Mouse (Mus musculus): ENCODE results near the gene Sart3.

Sart3 gene

DNA sequence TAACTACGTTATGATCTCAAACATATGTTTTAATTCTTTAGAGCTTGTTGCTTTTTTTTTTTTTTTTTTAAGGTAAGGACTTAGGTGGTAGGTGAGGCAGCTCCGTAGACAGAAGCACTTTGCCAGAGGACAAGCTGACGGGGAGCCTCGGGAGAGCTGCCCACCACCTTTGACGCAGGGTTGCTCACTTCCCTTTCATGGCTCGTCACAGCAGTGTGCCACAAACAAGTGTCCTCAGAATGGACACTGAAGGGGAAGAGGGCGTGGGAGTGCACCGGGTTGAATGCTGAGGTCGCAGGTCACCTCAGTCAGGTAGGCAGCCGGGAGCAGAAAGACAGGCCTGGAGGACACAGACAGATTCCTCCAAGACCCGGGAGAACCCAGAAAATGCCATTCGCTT is 46.9 kb downstream of the Sart3 start:
- no peak for DNase-seq (ENCODE audit: low read depth, low spot score)

DNA sequence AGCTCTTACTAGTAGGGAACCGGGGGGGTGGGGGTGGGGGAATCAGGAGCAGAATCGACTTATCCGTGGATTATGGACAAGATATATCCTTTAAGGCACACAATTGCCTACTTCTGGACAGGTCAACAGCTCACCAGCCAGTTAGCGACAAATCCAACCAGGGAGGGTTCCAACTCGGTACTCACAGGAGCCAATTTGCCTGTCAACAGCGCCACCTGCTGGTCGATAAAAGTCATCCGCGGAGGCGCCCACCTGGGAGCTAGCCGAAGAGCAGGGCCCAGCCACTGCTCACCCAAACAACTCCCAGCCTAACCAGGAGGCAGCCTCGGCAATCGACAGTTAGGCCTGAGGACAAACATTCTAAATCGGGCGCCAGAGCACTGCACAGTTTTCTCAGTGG is 47.9 kb downstream of the Sart3 start, which contains the start of gene 1700069L16Rik:
Gene 1700069L16Rik (minus strand): TSS at position 327 of the 400 bp plus-strand sequence.
- DNase-seq (ENCODE audit: low read depth, low spot score) = peak; percentile 88

DNA sequence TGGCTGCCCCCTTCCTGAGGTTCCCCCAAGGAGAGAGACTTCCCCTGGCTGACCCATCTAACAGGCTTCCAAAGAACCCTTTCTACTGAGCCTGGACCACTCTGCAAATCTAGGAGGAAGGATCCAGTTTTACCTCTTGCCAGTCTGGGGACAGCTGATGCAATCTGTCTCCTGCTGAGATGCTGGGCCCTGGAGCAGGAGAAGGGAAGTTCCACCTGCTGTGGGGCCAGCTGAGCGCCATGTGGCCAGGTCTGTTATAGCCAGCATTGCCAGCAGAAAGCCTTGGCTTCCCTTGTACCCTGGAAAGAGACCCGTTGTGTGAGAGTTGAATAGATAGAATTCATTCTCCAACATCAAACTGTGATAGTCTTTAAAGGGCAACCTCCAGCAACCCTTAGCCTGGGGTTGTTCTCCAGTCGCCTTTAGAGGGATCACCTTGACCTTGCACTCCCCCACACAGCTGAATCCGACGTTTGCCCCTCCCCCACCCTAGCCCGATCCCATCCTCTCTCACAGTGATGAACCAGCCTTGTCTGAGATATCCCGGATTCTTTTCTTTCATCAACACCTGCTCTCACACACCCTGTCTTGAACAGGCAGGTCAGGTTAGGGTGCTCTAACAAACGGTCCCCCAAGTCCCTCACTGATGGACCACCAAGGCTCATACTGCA is 48.6 kb downstream of the Sart3 start:
- no peak for DNase-seq (ENCODE audit: low read depth, low spot score)

DNA sequence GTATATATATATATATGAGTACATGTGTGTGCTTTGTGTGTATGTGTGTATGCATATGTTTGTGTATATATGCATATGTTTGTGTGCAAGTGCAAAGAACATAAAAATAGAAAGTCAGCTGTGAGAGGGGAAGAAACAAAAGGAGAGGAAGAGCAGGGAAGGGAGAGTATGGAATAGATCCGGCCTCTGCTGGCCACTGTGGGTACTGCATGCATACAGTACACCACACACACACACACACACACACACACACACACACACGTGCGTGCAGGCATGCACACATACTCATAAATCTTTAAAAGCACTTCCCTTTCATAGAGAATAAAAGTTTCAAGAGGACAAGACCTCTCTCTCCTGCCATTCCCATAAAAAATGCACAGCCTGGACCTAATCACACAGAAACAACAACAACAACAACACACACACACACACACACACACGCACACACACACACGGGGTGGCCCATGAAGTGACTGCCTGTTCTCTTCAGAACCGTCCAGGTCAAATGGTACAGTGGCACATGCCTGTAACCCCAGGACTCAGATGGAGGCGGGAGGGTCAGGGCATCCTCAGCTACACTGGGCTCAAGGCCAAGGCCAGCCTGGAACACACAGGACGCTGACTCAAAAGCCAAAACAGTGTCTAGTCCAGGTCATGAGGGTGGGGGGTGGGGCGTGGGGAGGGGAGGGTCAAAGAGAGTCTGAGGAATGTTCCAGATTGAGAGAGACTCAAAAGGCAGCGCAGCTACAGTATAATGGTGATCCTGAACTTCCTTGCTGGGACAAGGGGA is 49.9 kb downstream of the Sart3 start:
- DNase-seq (ENCODE audit: low read depth, low spot score) = no peak

DNA sequence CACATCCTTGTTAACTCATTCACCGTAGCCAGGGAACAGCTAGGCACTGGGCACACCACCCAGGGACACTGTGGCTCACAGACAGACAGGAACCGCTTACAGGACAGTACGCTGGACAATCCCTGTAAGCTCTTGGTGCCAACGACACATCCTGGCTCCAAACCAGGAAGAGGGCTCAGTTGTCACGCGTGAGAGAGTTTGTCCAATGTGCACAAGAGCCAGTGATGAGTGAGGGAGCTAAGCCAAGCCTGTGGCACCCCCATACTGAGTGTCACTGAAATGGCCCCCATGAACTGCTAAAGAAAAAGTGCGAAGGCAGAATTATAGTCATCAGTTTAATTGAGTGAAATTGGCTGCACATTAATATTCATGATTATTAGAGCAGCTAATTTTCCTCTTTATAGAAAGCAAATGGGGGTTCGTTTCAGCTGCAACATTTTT is 53.1 kb downstream of the Sart3 start:
- DNase-seq (ENCODE audit: low read depth, low spot score) = no peak

DNA sequence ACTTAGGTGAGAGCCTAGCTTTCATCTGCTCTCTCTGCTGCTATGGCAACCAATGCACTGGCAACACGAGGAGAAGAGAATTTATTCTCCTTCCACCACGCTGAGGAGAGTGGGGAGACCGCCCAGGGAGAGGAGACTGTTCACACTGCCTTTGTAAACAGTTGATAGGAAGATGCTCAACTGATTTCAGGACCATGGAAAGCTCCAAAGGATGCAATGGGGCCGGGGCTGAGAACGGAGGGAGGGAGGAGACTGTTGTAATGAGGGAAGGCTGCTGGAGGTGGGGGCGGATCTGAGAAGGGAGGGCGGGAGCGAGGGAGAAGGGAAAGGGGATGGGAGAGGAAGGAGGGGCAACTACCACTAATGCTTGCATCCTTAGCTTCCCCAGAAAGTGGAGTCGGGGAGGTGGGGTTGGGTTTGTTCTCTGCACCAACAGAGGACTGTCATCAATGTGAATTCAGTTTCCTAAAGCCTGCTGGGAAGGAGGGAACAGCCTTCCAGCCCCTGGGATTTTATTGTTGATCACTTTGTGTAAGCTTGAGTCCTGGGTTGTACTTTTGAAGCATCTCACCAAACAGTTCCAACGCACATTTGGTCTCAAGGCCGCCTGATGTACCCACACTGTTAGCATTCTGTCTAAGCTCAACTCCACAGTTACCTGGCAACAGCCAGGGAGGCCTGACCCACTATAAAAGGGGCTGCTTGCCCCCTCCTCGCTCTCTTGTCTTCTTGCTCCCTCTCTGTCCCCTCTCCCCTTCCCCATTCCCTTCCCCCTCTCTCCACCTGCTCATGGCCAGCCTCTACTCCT is 55.5 kb downstream of the Sart3 start:
- DNase-seq (ENCODE audit: low read depth, low spot score) = no peak

DNA sequence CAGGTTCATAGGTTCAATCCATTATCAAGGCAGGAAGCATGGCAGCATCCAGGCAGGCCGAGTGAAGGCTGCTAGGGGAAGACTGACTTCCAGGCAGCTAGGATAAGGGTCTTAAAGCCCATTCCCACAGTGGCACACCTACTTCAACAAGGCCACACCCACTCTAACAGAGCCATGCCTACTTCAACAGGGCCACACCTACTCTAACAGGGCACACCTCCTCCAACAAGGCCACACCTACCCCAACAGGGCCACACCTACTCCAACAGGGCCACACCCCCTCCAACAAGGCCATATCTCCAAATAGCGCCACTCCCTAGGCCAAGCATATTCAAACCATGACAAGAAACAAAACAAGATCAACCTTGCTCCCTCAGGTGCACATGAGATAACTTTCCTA is 59.4 kb downstream of the Sart3 start:
- no peak for DNase-seq (ENCODE audit: low read depth, low spot score)

DNA sequence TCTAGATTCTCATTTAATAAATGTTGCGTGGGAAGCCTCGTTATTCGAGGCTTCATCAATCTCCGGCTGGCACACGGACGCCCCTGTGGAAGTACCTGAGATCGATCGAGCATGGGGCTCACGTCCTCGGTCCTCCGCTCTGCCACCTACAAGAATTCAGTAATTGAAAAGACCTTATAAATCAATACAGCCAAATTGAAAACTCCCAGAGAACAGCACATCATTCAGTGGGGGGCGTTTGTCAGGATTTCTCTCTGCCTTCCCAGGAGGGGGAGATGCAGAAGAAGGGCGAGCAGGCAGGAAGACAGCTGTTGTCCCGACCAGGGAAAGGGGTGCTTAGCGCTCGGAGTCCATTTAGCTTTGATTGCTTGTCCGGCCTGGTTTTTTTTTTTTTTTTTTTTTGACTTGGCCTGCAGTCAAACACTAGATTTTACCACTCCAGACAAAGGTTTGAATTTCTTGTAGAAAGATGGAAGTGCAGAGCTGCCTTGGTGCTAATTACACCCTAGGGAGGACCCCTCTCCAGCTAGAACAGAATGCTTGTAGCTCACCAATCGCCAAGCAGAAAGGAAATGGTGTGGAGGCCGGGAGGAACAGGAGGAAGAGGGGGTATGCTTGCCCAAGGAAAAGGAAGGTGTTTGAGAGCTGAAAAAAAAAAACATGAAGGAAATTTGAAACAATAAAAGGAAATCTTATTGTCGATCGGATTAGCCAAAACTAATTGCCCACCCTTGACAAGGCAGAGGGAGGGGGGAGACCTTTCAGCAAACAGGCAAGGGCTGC is 68.3 kb downstream of the Sart3 start:
- no peak for DNase-seq (ENCODE audit: low read depth, low spot score)

DNA sequence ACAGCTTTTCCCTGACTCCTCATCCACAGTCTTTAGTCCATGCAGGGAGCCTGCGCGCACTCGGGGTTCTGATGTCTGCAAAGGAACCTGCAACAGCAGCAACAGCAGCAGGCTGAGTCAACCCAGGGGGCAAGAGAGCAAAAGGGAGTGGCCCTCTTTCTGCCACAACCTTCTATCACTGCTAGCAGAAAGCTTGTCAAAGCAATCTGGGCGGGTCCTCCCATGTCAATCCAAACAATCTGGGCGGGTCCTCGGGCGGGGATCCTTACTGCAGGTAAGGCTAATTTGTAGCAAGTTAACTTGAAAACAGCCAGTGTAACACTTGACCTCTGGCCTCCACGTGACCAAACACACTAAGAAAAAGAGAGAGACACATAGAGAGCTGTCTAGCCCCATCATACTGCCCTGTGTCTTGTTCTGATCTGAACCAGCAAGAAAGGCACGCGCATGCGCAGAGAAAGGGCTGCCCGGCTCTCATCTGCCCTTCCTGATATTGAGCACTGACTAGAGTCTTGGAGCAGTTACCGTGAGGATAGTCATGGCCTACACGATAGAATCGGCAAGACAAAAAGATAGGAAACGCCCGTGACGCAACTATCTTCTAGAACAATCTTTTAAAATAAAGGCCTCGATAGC is 71.8 kb downstream of the Sart3 start:
- no peak for DNase-seq (ENCODE audit: low read depth, low spot score)

DNA sequence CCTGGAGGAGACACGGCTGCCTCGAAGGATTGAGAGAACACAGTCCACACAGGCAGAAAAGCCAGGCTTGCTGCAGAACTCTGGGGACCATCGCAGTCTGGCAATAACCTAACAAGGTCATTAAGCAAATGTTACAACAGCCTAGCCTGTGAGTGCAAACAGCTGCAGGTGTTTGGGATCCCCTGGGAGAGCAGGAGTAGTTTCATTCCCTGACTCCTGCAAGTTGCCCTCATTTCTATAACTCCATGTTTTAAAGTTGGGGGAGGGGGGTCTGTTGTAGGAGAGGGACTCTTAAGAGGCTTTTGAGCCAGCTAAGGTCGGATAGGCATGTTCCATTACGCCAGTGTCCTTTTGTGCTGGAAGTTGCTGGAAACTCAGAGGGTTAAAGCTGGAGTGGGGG is 77.9 kb downstream of the Sart3 start:
- no peak for DNase-seq (ENCODE audit: low read depth, low spot score)

DNA sequence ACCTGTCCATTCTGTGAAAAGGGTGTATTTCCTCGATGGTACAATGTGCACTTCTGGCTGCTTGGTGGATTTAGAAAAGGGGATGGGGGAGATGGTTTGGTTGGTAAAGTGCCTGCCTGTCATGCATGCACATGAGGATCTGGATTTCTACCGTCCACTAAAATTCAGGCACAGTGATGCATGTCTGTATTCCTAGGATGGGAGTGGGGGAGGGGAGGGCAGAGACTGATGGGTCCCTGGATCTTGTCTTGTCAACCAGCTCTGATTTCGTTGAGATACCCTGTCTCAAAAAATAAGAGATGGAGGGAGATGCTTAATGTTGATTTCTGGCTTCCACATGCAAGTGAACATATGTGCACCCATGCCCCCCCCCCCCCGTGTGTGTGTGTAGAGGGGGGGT is 78.3 kb downstream of the Sart3 start:
- no peak for DNase-seq (ENCODE audit: low read depth, low spot score)

DNA sequence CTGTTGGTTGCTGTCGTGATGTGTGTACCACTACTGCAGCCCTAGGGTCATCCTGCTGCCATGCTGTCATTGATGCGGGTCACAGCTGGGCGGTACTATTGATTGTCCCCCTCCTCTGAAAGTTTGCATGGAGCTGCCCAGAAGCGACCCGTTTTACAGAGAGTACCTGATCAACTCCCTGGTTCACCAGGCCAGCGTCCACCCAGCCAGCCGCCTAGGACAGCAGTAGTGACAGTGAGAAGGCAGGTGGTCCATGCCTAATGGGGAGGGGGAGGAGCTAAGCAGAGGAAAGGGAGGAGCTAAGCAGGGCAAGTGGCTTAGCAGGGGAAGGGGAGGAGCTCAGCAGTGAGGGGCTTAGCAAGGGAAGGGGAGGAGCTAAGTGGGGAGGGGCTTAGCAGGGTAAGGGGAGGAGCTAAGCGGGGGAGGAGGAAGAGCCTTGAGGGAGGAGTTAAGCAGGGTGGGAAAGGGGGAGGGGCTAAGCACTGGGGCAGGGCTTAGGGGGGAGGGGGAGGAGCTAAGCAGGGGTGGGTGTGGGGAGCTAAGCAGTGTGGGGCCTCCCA is 79.0 kb downstream of the Sart3 start:
- DNase-seq (ENCODE audit: low read depth, low spot score) = peak; percentile 7

All from CD4-positive, CD25-positive, alpha-beta regulatory T cell, adult 2 months (primary cell).